Mouse (Mus musculus): ENCODE measurements at regions not wholly inside any gene's neighbourhood (a gene's known extent, or its start where the extent isn't known, plus 50 kb on each side); places are given as distances from the start of the nearest gene placed in this dataset.

- DNase-seq, result no peak
These were observed 183.2 kb downstream of the 4933412E24Rik start for GRCm38 (mm10) chr15:59833232-59833631.

GRCm38 (mm10) chr15:59831481-59831880 is 184.9 kb downstream of the 4933412E24Rik start:
- no peak for DNase-seq

GRCm38 (mm10) chr15:59830553-59831462 is 185.6 kb downstream of the 4933412E24Rik start:
- DNase-seq, result no peak

- peak; percentile 84 for DNase-seq
These were observed 188.0 kb downstream of the 4933412E24Rik start for GRCm38 (mm10) chr15:59828421-59828820.

GRCm38 (mm10) chr15:59826164-59826950 is 190.1 kb downstream of the 4933412E24Rik start:
- no peak for DNase-seq

GRCm38 (mm10) chr15:59823921-59824320 is 192.5 kb downstream of the 4933412E24Rik start:
- no peak for DNase-seq

GRCm38 (mm10) chr15:59822995-59823681 is 193.3 kb downstream of the 4933412E24Rik start:
- DNase-seq, result peak; percentile 54

GRCm38 (mm10) chr15:59820317-59820716 is 196.1 kb downstream of the 4933412E24Rik start:
- no peak for DNase-seq

- DNase-seq, result no peak
These were observed 200.4 kb downstream of the 4933412E24Rik start for GRCm38 (mm10) chr15:59816031-59816430.

- no peak for DNase-seq
These were observed 204.8 kb downstream of the 4933412E24Rik start for GRCm38 (mm10) chr15:59811566-59811965.

GRCm38 (mm10) chr15:59809361-59809760 is 207.1 kb downstream of the 4933412E24Rik start:
- no peak for DNase-seq

GRCm38 (mm10) chr15:59807723-59808122 is 208.7 kb downstream of the 4933412E24Rik start:
- DNase-seq, result no peak

- no peak for DNase-seq
These were observed 210.6 kb downstream of the 4933412E24Rik start for GRCm38 (mm10) chr15:59805771-59806170.

- no peak for DNase-seq
These were observed 211.6 kb downstream of the 4933412E24Rik start for GRCm38 (mm10) chr15:59804821-59805220.

GRCm38 (mm10) chr15:59804394-59804793 is 212.0 kb downstream of the 4933412E24Rik start:
- no peak for DNase-seq

- DNase-seq, result no peak
These were observed 214.1 kb downstream of the 4933412E24Rik start for GRCm38 (mm10) chr15:59802276-59802675.

GRCm38 (mm10) chr15:59799124-59799815 is 217.1 kb downstream of the 4933412E24Rik start:
- DNase-seq, result no peak

GRCm38 (mm10) chr15:59798486-59798885 is 217.9 kb downstream of the 4933412E24Rik start:
- DNase-seq, result no peak

GRCm38 (mm10) chr15:59795717-59796116 is 220.7 kb downstream of the 4933412E24Rik start:
- no peak for DNase-seq

GRCm38 (mm10) chr15:59794871-59795270 is 221.5 kb downstream of the 4933412E24Rik start:
- no peak for DNase-seq

- DNase-seq, result no peak
These were observed 229.5 kb downstream of the 4933412E24Rik start for GRCm38 (mm10) chr15:59786706-59787425.

- DNase-seq, result no peak
These were observed 230.4 kb downstream of the 4933412E24Rik start for GRCm38 (mm10) chr15:59785981-59786380.
